In the genomic region with DNA sequence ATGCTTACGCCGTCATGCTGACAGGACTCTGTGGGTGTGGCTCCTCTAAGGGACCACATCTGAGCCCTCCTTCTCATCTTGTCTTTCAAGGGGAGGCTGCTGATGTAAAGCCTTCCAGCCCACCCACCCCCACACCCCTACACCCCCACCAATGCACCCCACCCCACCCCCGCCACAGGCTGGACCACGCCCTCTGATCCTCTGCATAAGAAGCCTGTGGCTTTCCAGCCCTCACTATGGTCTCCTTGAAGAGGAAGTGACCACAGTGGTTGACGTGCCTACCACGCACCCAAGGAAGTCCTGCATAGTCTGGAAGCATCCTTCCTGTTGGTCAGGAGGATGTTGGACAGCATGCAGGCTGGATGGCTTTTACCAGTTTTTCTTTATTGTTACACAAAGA, we compare ENCODE assay signal across 23 mouse cellular contexts. TPM values are rescaled to one million over a fixed set of nuclear protein-coding genes. Genes with fewer than 3 reads are reported as not detected.
DNase-seq lines count a peak whose midpoint lies in the region; ATAC-seq and TF ChIP-seq lines count a peak whose summit lies in the region.
"Had no signal": no experiment of that assay in that cellular context is flagged by ENCODE, and none has a peak within 500 bp of the region (broad histone marks: within the 10 kb centered on the region; RNA-seq: fewer than 3 reads in every experiment).

No protein-coding gene starts in this region.

- H3K4me2 ChIP-seq in lung, postnatal 0 days (replicated peaks; ENCODE audit: low read depth, low read length): no peak overlapping the region
- H3K4me2 ChIP-seq: hindbrain, embryonic 14.5 days; midbrain, embryonic 15.5 days had no signal

- no peak overlapping the region for H3K27ac ChIP-seq in lung, postnatal 0 days (ENCODE audit: low read length)
- no peak overlapping the region for H3K27ac ChIP-seq in thymus, adult 2 months (ENCODE audit: control insufficient read depth, insufficient read depth, low read length)
- H3K27ac ChIP-seq: forebrain, embryonic 10.5 days; hindbrain, embryonic 14.5 days; midbrain, embryonic 15.5 days had no signal

- TF ChIP-seq EP300 in lung, postnatal 0 days (IDR thresholded peaks at IDR 0.05): no peak

- peak; percentile 40 for DNase-seq in CD4-positive, CD25-positive, alpha-beta regulatory T cell, adult 2 months (ENCODE audit: low read depth, low spot score)
- peak; percentile 27 for DNase-seq in lung, postnatal 0 days (ENCODE audit: low spot score)
- DNase-seq in lung, postnatal 14 days: no peak
- no peak for DNase-seq in right cerebral cortex, postnatal 25 days
- DNase-seq in thymus, adult 2 months: no peak
- DNase-seq: adrenal gland, adult 2 months; cerebellum, adult 11-12 months; cerebellum, postnatal 36 days; gastrocnemius, postnatal 10 days; heart, postnatal 10 days; kidney, adult 11 months; kidney, postnatal 25 days; lung, adult 18-20 months; right cerebral cortex, postnatal 14 days had no signal

- TF ChIP-seq CTCF in lung, postnatal 0 days (IDR thresholded peaks at IDR 0.05): no peak
- no peak for TF ChIP-seq CTCF in thymus, adult 2 months (IDR thresholded peaks at IDR 0.05; ENCODE audit: borderline replicate concordance, control insufficient read depth, extremely low read depth, insufficient read depth, low read length, poor library complexity)

- H3K4me1 ChIP-seq in lung, postnatal 0 days (ENCODE audit: insufficient read depth, low read depth, low read length): no peaks in the 10 kb centered on the region
- peaks cover 31% of the 10 kb centered on the region for H3K4me1 ChIP-seq in thymus, adult 2 months (replicated peaks; ENCODE audit: control insufficient read depth, insufficient read depth, low read length)
- H3K4me1 ChIP-seq: midbrain, embryonic 15.5 days had no signal

- no peaks in the 10 kb centered on the region for H3K27me3 ChIP-seq in lung, postnatal 0 days (replicated peaks; ENCODE audit: insufficient read depth, low read length)
- no peaks in the 10 kb centered on the region for H3K27me3 ChIP-seq in thymus, adult 2 months (ENCODE audit: control insufficient read depth, insufficient read depth, low read length)
- H3K27me3 ChIP-seq: midbrain, embryonic 15.5 days had no signal

- 77% methylated on average over 6 of the region's 6 CpGs for WGBS in lung, postnatal 0 days
- WGBS in thymus, adult 2 months: 59% methylated on average over 6 of the region's 6 CpGs

- no peak overlapping the region for H3K4me3 ChIP-seq in lung, postnatal 0 days (ENCODE audit: low read depth, low read length)
- no peak overlapping the region for H3K4me3 ChIP-seq in thymus, adult 2 months (ENCODE audit: control insufficient read depth, insufficient read depth, low read length)
- H3K4me3 ChIP-seq: forebrain, embryonic 10.5 days; midbrain, embryonic 15.5 days had no signal

- H3K9ac ChIP-seq in lung, postnatal 0 days (replicated peaks; ENCODE audit: low read depth): no peak overlapping the region
- H3K9ac ChIP-seq: hindbrain, embryonic 14.5 days; midbrain, embryonic 15.5 days had no signal

- H3K36me3 ChIP-seq in lung, postnatal 0 days (ENCODE audit: insufficient read depth, low read length): no peaks in the 10 kb centered on the region
- no peaks in the 10 kb centered on the region for H3K36me3 ChIP-seq in thymus, adult 2 months (ENCODE audit: control insufficient read depth, insufficient read depth, low read length)
- H3K36me3 ChIP-seq: forebrain, embryonic 10.5 days; midbrain, embryonic 15.5 days had no signal

- no peaks in the 10 kb centered on the region for H3K9me3 ChIP-seq in lung, postnatal 0 days (ENCODE audit: low read length)
- H3K9me3 ChIP-seq: forebrain, embryonic 10.5 days; midbrain, embryonic 15.5 days had no signal

- no peak for ATAC-seq in CD4-positive, CD25-positive, alpha-beta regulatory T cell, adult 4 months
- no peak for ATAC-seq in lung, postnatal 0 days
- ATAC-seq in granulocyte monocyte progenitor cell, adult 5-6 weeks (replicated peaks; ENCODE audit: poor library complexity, severe bottlenecking): peak; percentile 62; the same call in 1 of the 2 replicates
- ATAC-seq in monocyte, adult 5-6 weeks (replicated peaks; ENCODE audit: insufficient number of reproducible peaks, low FRiP score, low TSS enrichment, poor library complexity, severe bottlenecking): 0 out of 2 replicates have a peak, but pooled peaks have one; percentile 47
- ATAC-seq: midbrain, embryonic 15.5 days had no signal

- TF ChIP-seq POLR2A in thymus, adult 2 months (IDR thresholded peaks at IDR 0.05; ENCODE audit: control insufficient read depth, extremely low read depth, insufficient read depth, low read length, poor library complexity): no peak

RNA-seq across cellular contexts. Expression of gene C1qtnf6, which starts 15.5 kb away (rescaled TPM):
- polyA plus RNA-seq in CD4-positive, CD25-positive, alpha-beta regulatory T cell, adult 4 months (2017; shearing (Covaris generic)): 10 to 100 TPM; 10.2 to 14.3 TPM
- polyA plus RNA-seq in lung, postnatal 0 days (2015; fragmentation: Nextera tagmentation; extraction: Ambion mirVana): 19.1 and 21.5 TPM in 2 replicates
- 8.1 and 9.1 TPM in 2 replicates for total RNA-seq in granulocyte monocyte progenitor cell, adult 5-6 weeks (2014; fragmentation: Nextera tagmentation)
- 1.0 and 1.5 TPM in 2 replicates for total RNA-seq in granulocyte monocyte progenitor cell, adult 5-6 weeks (2017)
- total RNA-seq in monocyte, adult 5-6 weeks (2017): 0.67 to 0.87 TPM in 2 of 3 replicates, not detected in the other
- polyA plus RNA-seq in thymus, adult 2 months (2012; rRNA removed): 12.5 and 13.5 TPM in 2 replicates

RNA-seq across cellular contexts. Expression of gene Il2rb, which starts 20.7 kb away (rescaled TPM):
- 100 to 1,000 TPM; 529 to 771 TPM for polyA plus RNA-seq in CD4-positive, CD25-positive, alpha-beta regulatory T cell, adult 4 months (2017; shearing (Covaris generic))
- 0.63 and 0.67 TPM in 2 replicates for polyA plus RNA-seq in lung, postnatal 0 days (2015; fragmentation: Nextera tagmentation; extraction: Ambion mirVana)
- total RNA-seq in granulocyte monocyte progenitor cell, adult 5-6 weeks (2014; fragmentation: Nextera tagmentation): not detected in 2 replicates
- total RNA-seq in granulocyte monocyte progenitor cell, adult 5-6 weeks (2017): not detected in 2 replicates
- 102 to 350 TPM (median 102 TPM) in 3 replicates for total RNA-seq in monocyte, adult 5-6 weeks (2017)
- polyA plus RNA-seq in thymus, adult 2 months (2012; rRNA removed): 49.7 and 53.7 TPM in 2 replicates
- polyA plus RNA-seq: forebrain, embryonic 10.5 days had no signal

RNA-seq across cellular contexts. Expression of gene Sstr3, which starts 28.7 kb away (rescaled TPM):
- not detected for polyA plus RNA-seq in CD4-positive, CD25-positive, alpha-beta regulatory T cell, adult 4 months (2017; shearing (Covaris generic))
- 0.06 and 0.10 TPM in 2 replicates for polyA plus RNA-seq in lung, postnatal 0 days (2015; fragmentation: Nextera tagmentation; extraction: Ambion mirVana)
- not detected in 2 replicates for total RNA-seq in granulocyte monocyte progenitor cell, adult 5-6 weeks (2014; fragmentation: Nextera tagmentation)
- not detected in 2 replicates for total RNA-seq in granulocyte monocyte progenitor cell, adult 5-6 weeks (2017)
- 0.10 to 0.29 TPM in 2 of 3 replicates, not detected in the other for total RNA-seq in monocyte, adult 5-6 weeks (2017)
- 1.6 and 2.2 TPM in 2 replicates for polyA plus RNA-seq in thymus, adult 2 months (2012; rRNA removed)
- total RNA-seq: heart, adult 8-10 months had no signal
- polyA plus RNA-seq: embryonic facial prominence, embryonic 11.5 days had no signal

RNA-seq across cellular contexts. Expression of gene Tmprss6, which starts 47.3 kb away (rescaled TPM):
- polyA plus RNA-seq in CD4-positive, CD25-positive, alpha-beta regulatory T cell, adult 4 months (2017; shearing (Covaris generic)): not detected
- 0.20 and 0.23 TPM in 2 replicates for polyA plus RNA-seq in lung, postnatal 0 days (2015; fragmentation: Nextera tagmentation; extraction: Ambion mirVana)
- not detected in 2 replicates for total RNA-seq in granulocyte monocyte progenitor cell, adult 5-6 weeks (2014; fragmentation: Nextera tagmentation)
- total RNA-seq in granulocyte monocyte progenitor cell, adult 5-6 weeks (2017): not detected in 2 replicates
- total RNA-seq in monocyte, adult 5-6 weeks (2017): 0.58 TPM in 1 of 3 replicates, not detected in the others
- polyA plus RNA-seq in thymus, adult 2 months (2012; rRNA removed): 0.39 and 1.5 TPM in 2 replicates
- total RNA-seq: heart, adult 8-10 months; layer of hippocampus, postnatal 10 days had no signal

RNA-seq across cellular contexts. Expression of gene Rac2, which starts 56.8 kb away (rescaled TPM):
- 1,000 to 10,000 TPM; 2,983 to 4,093 TPM for polyA plus RNA-seq in CD4-positive, CD25-positive, alpha-beta regulatory T cell, adult 4 months (2017; shearing (Covaris generic))
- polyA plus RNA-seq in lung, postnatal 0 days (2015; fragmentation: Nextera tagmentation; extraction: Ambion mirVana): 29.7 and 32.1 TPM in 2 replicates
- 325 and 431 TPM in 2 replicates for total RNA-seq in granulocyte monocyte progenitor cell, adult 5-6 weeks (2014; fragmentation: Nextera tagmentation)
- total RNA-seq in granulocyte monocyte progenitor cell, adult 5-6 weeks (2017): 94.7 and 105 TPM in 2 replicates
- 125 to 216 TPM (median 199 TPM) in 3 replicates for total RNA-seq in monocyte, adult 5-6 weeks (2017)
- polyA plus RNA-seq in thymus, adult 2 months (2012; rRNA removed): 1,833 and 1,914 TPM in 2 replicates

Comparison
In these comparisons a context has a peak if more than half of its experiments do, and no peak if none do; other contexts are left out.
1. DNase-seq: peak in CD4-positive, CD25-positive, alpha-beta regulatory T cell, adult 2 months (single experiment) and lung, postnatal 0 days (single experiment); none in lung, postnatal 14 days (single experiment), right cerebral cortex, postnatal 25 days (single experiment) and thymus, adult 2 months (single experiment).
2. ATAC-seq: peak in granulocyte monocyte progenitor cell, adult 5-6 weeks (single experiment) and monocyte, adult 5-6 weeks (single experiment); none in CD4-positive, CD25-positive, alpha-beta regulatory T cell, adult 4 months (single experiment) and lung, postnatal 0 days (single experiment).
3. RNA of gene Il2rb, which starts 20.7 kb away (polyA plus RNA-seq): 529 to 771 TPM in CD4-positive, CD25-positive, alpha-beta regulatory T cell, adult 4 months and 49.7 to 53.7 TPM in thymus, adult 2 months; 0.63 to 0.67 TPM in lung, postnatal 0 days; every median in the first group is over 10 times any median in the second.